Mouse (Mus musculus): Measurements from ENCODE around the gene Dcdc2a. TPM values are rescaled to one million over a fixed set of nuclear protein-coding genes. Genes with fewer than 3 reads are reported as not detected.

Gene Dcdc2a
- total RNA-seq, 1 experiment from 2014 or later: not detected

DNA sequence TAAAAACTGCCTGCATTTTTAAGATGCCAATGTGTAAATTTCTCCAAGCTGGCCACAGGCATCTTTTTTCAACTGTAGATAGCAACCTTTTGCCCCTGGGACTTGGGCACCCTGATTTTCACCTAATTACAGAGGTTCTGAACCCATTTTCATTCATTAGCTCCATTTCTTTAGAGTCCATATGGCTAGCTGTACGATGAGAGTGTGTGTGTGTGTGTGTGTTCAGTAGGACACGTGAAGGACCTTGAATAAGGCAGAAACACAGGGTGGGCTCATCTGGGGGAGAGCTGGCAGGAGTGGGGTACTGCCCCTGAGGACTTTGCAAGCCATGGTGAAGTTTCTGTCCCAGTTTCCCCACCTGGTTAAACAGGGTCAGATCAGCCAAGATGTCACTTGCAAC is 105.0 kb downstream of the Dcdc2a start:
- no peak for ATAC-seq (replicated peaks; ENCODE audit: low read depth, poor library complexity, severe bottlenecking)

DNA sequence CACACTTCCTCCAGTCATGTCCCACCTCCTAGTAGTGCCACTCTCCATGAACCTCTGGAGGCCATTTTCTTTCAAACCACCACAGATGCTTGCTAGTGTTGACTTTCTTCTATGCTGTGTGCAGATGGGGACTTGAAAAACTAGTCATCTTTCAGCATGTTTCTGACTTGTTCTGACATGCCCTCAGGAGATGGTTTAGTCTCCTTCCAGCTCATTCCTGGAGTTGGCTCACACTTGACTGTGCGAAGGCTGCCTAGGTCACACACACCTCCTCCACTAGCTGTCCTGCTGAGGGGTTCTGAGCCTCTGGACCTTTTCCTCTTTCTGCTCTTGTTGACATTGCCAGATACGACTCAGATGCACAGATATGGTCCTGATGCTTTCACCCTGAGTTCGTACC is 106.8 kb downstream of the Dcdc2a start:
- no peak for ATAC-seq (replicated peaks; ENCODE audit: low read depth, poor library complexity, severe bottlenecking)

DNA sequence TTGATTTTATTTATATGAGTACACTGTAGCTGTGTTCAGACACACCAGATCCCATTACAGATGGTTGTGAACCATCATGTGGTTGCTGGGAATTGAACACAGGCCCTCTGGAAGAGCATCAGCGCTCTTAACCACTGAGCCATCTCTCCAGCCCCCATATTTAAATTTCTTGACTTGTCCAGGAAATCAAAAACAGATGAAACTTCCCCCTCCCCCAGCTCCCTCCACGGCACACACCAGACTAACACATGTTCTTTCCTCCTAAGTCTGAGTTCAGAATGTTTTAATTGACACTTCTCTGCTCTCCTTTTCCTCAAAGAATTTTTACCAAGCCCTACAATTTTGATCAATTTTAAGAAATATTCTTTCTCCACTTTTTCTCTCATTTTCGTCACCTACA is 113.1 kb downstream of the Dcdc2a start:
- no peak for ATAC-seq (replicated peaks; ENCODE audit: low read depth, poor library complexity, severe bottlenecking)

DNA sequence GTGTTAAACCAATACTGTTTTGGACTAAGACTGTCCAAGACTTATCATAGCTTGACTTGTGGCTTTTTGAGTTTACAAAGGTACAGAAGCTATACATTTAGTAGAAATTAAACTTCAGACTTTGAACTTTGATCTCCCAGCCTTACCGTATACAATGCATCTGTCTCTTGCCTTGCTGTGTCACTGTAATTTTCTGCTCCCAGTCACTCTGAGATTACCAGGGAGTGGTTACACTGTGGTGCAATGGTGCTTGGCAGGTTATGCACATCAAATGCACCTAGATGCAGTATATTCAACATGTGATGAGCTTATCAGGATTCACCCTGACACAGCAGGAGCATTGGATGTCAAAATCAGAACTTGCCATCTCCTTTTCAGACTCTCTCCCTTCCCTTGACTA is 122.0 kb downstream of the Dcdc2a start:
- no peak for ATAC-seq (replicated peaks; ENCODE audit: low read depth, poor library complexity, severe bottlenecking)

DNA sequence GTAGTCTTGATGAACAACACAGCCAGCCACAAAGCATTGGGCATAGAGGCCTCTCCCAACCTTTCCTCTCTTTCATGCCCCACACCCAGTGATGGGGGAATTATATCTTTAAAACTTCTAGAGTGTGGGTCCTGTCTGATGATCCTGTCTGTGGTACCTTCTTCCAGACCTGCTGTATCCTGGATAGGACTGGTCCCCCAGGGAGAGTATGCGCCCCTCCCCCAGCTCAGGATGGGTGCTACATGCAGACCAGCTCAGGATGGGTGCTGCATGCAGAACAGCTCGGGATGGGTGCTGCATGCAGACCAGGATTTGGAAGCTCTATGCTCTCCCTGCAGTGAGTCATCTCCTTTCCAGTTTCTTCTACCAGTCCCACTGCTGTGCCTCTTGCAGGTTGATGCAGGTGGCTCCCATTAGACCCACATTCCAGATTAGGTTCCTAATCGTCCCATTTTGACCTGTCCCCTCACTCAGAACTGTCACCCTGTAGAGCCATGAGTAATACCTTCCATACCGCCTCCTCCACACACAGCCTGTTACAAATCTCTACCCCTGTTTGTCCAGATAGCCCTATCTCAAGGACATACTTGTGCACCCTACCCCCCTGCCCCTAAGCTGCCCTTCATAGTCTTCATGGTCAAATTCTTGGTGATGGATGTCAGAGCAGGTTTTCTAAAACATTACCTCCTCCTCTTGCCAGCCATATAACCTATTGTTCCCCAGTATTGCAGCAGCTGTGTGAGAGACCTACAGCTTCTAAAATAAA is 122.6 kb downstream of the Dcdc2a start:
- ATAC-seq (replicated peaks; ENCODE audit: low read depth, poor library complexity, severe bottlenecking): no peak

DNA sequence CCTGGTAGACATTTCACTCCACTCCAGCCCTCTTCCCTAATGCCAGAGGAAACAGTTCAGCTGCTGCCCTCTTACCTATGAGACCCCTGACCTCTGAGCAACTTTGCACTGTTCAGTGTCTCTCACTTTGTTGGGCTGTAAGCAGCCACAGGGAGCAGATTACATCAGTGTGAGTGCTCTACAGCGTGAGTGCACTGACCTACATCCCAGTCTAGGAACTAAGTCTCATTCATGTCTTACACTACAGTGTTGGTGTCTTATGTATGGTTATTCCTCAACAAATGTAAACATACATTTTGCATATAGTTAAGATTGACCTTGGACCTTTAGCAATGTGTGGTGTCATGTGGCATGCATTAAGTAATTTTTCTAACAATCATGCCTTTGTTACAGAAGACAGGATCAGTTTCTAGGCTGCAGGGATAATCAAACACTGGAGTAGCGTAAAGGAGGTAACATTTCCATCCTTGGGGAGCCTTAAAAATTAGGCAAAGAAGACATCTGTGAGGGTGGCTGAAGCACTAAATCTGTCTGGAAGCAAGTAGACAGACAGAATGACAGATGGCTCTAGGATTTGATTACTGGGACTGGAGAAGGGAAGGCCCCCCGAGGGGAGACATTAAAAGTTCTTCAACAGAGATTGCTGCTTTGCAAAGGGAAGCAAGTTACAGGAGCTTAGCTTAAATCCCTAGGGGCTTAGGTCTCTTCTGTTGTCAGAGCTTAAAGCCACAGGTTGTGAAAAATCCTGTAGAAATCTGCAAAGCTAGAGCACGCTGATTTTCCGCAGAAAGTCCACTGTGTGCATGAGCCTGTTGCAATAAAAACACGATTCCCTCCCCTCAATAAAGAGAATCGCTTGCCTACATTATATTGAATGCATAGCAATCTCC is 130.9 kb downstream of the Dcdc2a start:
- no peak for ATAC-seq (replicated peaks; ENCODE audit: low read depth, poor library complexity, severe bottlenecking)

DNA sequence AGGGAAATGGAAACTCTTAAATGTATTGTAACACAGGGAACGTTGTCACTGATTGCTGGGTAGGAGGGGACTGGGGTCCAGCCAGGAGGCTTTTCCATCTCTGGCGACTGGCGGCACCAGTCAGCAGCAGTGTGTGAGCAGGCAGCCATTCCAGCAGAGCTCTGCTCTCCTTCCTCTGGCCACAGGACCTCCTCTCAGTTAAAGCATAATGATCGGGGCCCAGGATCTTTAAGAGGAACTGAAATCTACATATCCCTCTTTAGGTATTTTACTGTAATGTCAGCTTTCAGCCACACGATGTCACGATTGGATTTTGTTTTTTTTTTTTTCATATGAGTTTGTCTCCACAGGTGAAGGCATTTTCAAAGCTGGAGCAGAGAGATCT is 131.5 kb downstream of the Dcdc2a start:
- peak; percentile 74 for ATAC-seq (replicated peaks; ENCODE audit: low read depth, poor library complexity, severe bottlenecking)

DNA sequence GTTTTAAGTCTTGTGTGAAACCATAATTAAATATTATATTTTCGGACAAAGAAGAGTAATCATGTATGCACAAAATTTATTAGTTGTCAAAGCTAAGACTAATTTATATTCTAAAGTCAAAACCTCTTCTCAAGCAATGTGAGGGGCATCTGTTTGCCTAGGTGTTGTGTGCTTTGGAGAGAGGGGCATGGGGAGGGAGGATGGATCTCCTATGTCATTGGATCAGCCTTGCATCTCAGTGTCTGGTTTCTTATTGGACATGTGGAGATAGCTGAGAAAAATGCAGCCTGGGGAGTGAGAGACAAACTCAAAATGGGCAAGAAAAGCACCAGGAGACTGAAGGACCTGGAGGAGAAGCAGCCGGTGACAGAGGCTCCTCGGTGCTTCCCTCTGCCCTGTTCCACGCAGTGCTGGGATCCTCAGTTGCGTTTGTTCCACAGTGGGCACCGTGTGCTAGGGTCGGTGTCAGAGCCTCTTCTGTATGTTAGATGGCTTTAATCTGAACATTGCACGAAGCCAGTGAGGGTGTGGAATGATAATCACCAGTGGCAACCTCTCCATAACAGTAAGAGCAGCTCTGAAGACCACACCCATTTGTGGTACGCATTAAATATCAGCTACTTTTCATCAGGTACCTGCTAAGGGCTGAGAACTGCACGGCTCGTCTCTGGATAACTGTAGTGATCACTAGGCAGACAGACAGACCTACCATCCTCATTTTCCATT is 133.8 kb downstream of the Dcdc2a start:
- no peak for ATAC-seq (replicated peaks; ENCODE audit: low read depth, poor library complexity, severe bottlenecking)

DNA sequence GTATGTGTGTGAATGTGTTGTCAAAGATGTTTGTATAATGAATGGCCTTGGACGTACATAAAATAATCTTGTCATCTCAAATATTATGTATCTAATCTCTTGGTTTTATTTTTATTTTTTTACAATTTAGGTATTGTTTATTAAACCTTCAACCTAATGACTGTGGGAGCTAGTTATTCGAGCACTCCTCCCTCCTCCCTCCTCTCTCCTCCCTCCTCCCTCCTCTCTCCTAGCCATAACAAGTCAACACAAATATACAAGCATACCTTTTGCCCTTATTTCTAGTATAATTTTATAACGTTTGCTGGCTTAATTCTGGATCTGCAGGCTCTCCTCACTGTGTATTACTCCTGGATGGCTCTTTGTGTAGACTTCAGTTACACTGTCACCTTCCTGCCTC is 134.4 kb downstream of the Dcdc2a start:
- ATAC-seq (replicated peaks; ENCODE audit: low read depth, poor library complexity, severe bottlenecking): no peak

DNA sequence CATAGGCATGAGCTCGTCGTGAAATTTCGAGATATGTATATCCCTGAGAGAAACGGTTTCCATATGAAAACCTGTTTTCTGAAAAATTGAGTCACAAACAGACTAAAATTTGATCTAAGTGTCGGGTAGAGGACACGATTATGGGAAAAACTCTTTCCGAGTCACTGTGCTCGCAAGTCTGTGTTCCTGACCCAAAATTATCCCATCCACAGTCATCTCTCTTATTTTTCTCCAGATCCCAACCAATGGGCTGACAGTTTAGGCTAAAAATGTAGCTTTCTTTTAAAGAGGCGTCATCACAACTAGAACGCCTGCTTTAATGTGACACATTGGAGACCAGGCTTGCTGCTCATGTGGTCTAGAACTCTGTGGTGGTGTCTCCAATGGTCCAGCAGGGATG is 139.9 kb downstream of the Dcdc2a start:
- ATAC-seq (replicated peaks; ENCODE audit: low read depth, poor library complexity, severe bottlenecking): no peak

DNA sequence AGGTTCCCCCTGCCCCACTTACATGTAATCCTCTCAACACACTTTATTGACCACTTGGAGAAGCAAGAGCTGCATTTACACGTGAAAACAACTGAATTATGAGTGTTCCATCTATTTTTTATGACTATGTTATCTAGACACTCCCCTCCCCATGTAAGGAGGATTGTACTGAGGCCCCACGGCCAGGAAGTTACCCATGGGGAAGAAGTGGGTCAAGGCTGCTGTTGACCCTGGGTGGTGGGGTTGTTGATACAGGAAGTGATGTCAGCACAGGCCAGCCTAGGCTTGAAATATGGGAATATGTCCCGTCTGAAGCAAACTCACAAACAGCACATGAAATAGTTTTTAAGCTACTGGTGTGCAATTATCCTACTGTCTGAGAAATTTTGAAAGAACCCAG is 144.1 kb downstream of the Dcdc2a start:
- ATAC-seq (replicated peaks; ENCODE audit: low read depth, poor library complexity, severe bottlenecking): no peak

DNA sequence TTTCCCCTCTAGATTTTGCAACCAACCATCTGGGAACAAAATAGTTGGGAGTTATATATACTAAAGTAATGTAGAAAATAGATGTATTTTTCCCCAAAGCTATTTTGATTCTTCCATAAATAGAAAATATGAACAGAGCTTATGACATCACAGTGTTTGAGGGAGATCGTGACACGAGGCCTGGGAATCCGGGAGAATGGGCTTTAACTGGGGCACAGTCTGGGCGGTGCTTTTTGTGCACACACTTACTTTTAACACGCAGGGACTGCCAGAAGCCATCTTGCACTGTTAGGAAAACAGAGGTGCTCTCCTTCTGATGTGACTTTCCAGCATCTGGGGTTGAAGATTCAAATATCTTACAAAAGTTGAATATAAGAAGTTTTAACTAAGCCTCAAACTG is 151.1 kb downstream of the Dcdc2a start:
- ATAC-seq (replicated peaks; ENCODE audit: low read depth, poor library complexity, severe bottlenecking): no peak

DNA sequence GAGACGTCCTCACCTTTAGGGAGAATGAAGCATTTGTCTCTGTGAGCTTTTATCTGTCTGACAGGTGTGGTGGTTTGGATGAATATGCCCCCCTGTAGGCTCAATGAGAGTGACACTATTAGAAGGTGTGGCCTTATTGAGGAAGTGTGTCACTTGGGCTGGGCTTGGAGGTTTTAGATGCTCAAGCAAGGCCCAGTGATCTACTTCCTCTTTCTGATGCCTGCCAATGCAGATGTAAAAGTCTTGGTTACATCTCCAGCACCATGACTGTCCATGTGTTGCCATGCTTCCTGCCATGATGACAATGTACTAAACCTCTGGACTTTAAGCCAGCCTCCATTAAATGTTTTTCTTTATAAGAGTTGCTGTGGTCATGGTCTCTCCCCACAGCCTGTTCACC is 162.6 kb downstream of the Dcdc2a start:
- peak; percentile 54 for ATAC-seq (replicated peaks; ENCODE audit: low read depth, poor library complexity, severe bottlenecking)

DNA sequence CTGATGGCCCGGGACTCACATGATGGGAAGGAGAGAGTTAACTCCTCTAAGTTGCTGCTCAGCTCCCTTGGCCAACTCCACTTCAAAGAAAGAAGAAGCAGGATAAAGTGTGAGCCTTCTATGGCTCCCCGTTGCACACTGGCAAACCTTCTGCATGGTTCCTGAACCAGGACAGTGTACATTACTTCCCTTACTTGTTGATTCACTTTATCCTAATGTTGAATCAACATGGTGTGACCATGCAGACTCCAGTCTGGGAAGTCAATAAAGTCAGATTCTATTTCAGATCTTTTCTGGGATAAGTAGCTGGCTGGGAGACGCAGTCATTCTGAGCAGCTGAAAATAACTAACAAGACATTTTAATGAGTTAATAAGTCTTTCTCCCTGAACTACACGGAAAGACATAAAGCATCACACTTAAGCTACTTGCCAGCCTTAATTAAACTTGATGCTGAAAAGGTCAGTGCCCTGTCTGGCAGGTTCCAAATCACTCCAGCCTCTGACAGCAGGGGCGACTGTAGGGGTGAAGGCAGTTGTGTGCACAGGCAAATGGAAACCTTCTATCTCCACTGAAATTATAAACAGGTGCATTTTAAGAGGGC is 164.5 kb downstream of the Dcdc2a start:
- no peak for ATAC-seq (replicated peaks; ENCODE audit: low read depth, poor library complexity, severe bottlenecking)

DNA sequence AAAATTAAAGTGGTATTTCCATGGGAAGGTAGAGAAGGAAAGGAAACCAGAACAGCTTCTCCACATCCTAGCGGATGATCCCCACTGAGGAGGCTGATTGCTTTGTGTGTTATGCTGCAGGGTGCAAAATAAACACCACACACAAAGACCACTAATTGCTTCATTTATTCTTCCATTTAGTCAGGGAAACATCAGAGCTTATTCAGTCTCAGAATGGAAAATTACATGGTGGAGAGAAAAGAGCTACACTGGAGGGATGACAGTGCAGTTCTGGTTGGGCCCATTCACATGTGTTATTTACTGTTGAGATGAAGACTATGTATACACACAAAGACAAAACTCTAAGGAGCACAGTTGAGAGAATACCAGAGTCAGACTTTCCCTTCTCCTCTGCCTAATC is 196.1 kb downstream of the Dcdc2a start:
- no peak for ATAC-seq (replicated peaks; ENCODE audit: low read depth, poor library complexity, severe bottlenecking)

DNA sequence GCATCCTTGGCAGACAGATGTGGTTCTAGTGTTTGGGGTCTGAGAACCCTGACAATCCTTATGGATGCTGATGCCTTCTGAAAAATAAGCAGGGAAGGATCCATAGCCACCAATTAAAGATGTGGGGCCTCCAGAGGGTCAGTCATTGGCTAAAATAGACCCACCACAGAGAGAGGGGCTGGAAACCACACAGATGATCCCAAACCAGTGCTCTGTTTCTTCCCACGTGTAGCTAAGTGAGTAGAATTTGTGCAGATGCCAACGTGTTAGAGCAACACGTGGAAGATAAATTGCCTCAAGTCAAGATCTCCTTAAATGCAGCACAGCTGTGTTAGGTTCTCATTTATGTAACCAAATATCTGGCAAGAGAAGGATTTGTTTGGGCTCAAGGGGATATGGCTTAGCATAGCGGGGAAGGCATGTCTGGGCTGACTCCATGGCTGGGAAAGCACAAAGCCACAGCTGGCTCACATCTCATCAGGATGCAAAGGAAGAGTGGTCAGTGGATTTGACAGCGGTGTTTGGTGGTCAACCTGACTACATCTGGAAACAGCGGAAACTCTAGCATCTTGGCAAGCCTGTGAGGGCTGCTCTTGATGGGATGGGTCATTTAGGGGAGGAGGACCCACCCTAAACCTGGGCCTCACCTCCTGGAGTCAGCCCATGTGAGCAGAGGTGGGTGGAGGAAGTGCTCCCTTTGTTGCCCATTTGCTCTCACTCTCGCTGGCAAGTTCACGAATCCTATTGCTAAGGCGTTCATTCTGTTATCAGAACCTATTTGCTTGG is 198.9 kb downstream of the Dcdc2a start:
- no peak for ATAC-seq (replicated peaks; ENCODE audit: low read depth, poor library complexity, severe bottlenecking)

DNA sequence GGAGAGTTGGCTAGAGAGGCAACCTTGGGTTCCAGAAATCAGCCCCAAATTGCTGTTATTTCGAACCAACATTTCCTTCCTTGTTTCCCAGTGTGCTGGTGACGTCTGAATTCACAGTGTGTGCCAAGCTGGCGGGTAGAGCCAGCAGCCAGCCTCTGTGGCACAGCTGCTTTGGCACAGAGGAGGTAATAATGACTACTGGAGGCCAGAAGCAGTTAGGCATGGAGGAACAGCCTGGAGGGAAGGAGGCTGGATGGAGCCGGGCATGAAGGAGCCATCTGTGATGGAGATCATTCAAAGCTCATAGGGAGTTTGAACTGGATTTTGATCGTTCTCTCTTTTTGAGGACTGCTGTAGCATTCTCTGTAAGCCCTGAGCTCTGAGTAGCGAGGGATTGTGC is 201.8 kb downstream of the Dcdc2a start:
- ATAC-seq (replicated peaks; ENCODE audit: low read depth, poor library complexity, severe bottlenecking): no peak
